Mouse (Mus musculus): ENCODE measurements around the gene Lhx4. TPM values are rescaled to one million over a fixed set of nuclear protein-coding genes. Genes with fewer than 3 reads are reported as not detected.

Gene Lhx4
- polyA plus RNA-seq, 1 experiment from 2014 or later = not detected

GRCm38 (mm10) chr1:155785886-155786285, 34.4 kb upstream of the Lhx4 start:
- no peak for ATAC-seq (ENCODE audit: low read depth)
- H3K9me3 ChIP-seq (replicated peaks; ENCODE audit: control insufficient read depth, low read length) = no peaks in the 10 kb centered on the region; the same call in 1 of the 2 replicates
- peaks cover 26% of the 10 kb centered on the region for H3K36me3 ChIP-seq (ENCODE audit: control insufficient read depth, insufficient read depth)

GRCm38 (mm10) chr1:155784343-155785205, 33.1 kb upstream of the Lhx4 start:
- Histone ChIP-seq H3K27me3 (ENCODE audit: control insufficient read depth, insufficient read depth, low read depth, low read length) (no peaks in the 10 kb centered on the region), H3K4me3 (ENCODE audit: low read depth, low read length) (no peak overlapping the region), H3K9ac (ENCODE audit: low read depth, low read length) (no peak overlapping the region), H3K4me2 (ENCODE audit: low read depth, low read length) (no peak overlapping the region), H3K36me3 (ENCODE audit: control insufficient read depth, insufficient read depth) (peaks cover 26% of the 10 kb centered on the region), H3K27ac (ENCODE audit: low read length) (no peak overlapping the region), H3K9me3 (replicated peaks; ENCODE audit: control insufficient read depth, low read length) (no peaks in the 10 kb centered on the region; the same call in 1 of the 2 replicates), H3K4me1 (ENCODE audit: control insufficient read depth, low read depth, low read length) (peaks cover 2% of the 10 kb centered on the region; the same call in 1 of the 2 replicates)
- 21% methylated on average over 19 of the region's 19 CpGs for WGBS (ENCODE audit: insufficient replicate concordance)
- no peak for ATAC-seq (ENCODE audit: low read depth)

More at GRCm38 (mm10) chr1:155785886-155786285, 34.4 kb upstream of the Lhx4 start:
- Histone ChIP-seq H3K27me3 (ENCODE audit: control insufficient read depth, insufficient read depth, low read depth, low read length) (no peaks in the 10 kb centered on the region), H3K27ac (ENCODE audit: low read length) (no peak overlapping the region), H3K4me1 (ENCODE audit: control insufficient read depth, low read depth, low read length) (peaks cover 2% of the 10 kb centered on the region; the same call in 1 of the 2 replicates), H3K4me2 (ENCODE audit: low read depth, low read length) (no peak overlapping the region), H3K4me3 (ENCODE audit: low read depth, low read length) (no peak overlapping the region), H3K9ac (ENCODE audit: low read depth, low read length) (no peak overlapping the region)
- WGBS (ENCODE audit: insufficient replicate concordance) = 71% methylated on average over 7 of the region's 7 CpGs

GRCm38 (mm10) chr1:155782382-155782781, 30.9 kb upstream of the Lhx4 start:
- no peak for ATAC-seq (ENCODE audit: low read depth)
- Histone ChIP-seq H3K4me2 (ENCODE audit: low read depth, low read length) (no peak overlapping the region), H3K9ac (ENCODE audit: low read depth, low read length) (no peak overlapping the region), H3K36me3 (ENCODE audit: control insufficient read depth, insufficient read depth) (peaks cover 15% of the 10 kb centered on the region), H3K9me3 (replicated peaks; ENCODE audit: control insufficient read depth, low read length) (no peaks in the 10 kb centered on the region), H3K27me3 (ENCODE audit: control insufficient read depth, insufficient read depth, low read depth, low read length) (no peaks in the 10 kb centered on the region), H3K4me1 (ENCODE audit: control insufficient read depth, low read depth, low read length) (peaks cover 2% of the 10 kb centered on the region; the same call in 1 of the 2 replicates), H3K27ac (ENCODE audit: low read length) (no peak overlapping the region), H3K4me3 (ENCODE audit: low read depth, low read length) (no peak overlapping the region)
- WGBS (ENCODE audit: insufficient replicate concordance) = 43% methylated on average over 5 of the region's 5 CpGs

GRCm38 (mm10) chr1:155777641-155778625, 26.4 kb upstream of the Lhx4 start:
- no peaks in the 10 kb centered on the region for H3K27me3 ChIP-seq (ENCODE audit: control insufficient read depth, insufficient read depth, low read depth, low read length)
- no peak overlapping the region for H3K4me2 ChIP-seq (ENCODE audit: low read depth, low read length)
- no peaks in the 10 kb centered on the region for H3K9me3 ChIP-seq (replicated peaks; ENCODE audit: control insufficient read depth, low read length)
- H3K4me1 ChIP-seq (ENCODE audit: control insufficient read depth, low read depth, low read length) = no peaks in the 10 kb centered on the region; the same call in 1 of the 2 replicates
- H3K9ac ChIP-seq (ENCODE audit: low read depth, low read length) = no peak overlapping the region
- WGBS (ENCODE audit: insufficient replicate concordance) = 54% methylated on average over 14 of the region's 14 CpGs
- ATAC-seq (ENCODE audit: low read depth) = peak; percentile 66
- no peak overlapping the region for H3K27ac ChIP-seq (ENCODE audit: low read length)
- H3K4me3 ChIP-seq (ENCODE audit: low read depth, low read length) = no peak overlapping the region
- peaks cover 12% of the 10 kb centered on the region for H3K36me3 ChIP-seq (ENCODE audit: control insufficient read depth, insufficient read depth)

GRCm38 (mm10) chr1:155759167-155759566, 7.7 kb upstream of the Lhx4 start:
- no peaks in the 10 kb centered on the region for H3K36me3 ChIP-seq (ENCODE audit: control insufficient read depth, insufficient read depth)
- no peak overlapping the region for H3K4me2 ChIP-seq (ENCODE audit: low read depth, low read length)
- no peaks in the 10 kb centered on the region for H3K9me3 ChIP-seq (replicated peaks; ENCODE audit: control insufficient read depth, low read length)
- H3K9ac ChIP-seq (ENCODE audit: low read depth, low read length) = no peak overlapping the region
- H3K4me1 ChIP-seq (ENCODE audit: control insufficient read depth, low read depth, low read length) = no peaks in the 10 kb centered on the region
- H3K27ac ChIP-seq (ENCODE audit: low read length) = no peak overlapping the region
- WGBS (ENCODE audit: insufficient replicate concordance) = 68% methylated on average over 12 of the region's 12 CpGs
- ATAC-seq (ENCODE audit: low read depth) = no peak
- no peaks in the 10 kb centered on the region for H3K27me3 ChIP-seq (ENCODE audit: control insufficient read depth, insufficient read depth, low read depth, low read length)
- H3K4me3 ChIP-seq (ENCODE audit: low read depth, low read length) = no peak overlapping the region

GRCm38 (mm10) chr1:155758711-155759110, 7.2 kb upstream of the Lhx4 start:
- WGBS (ENCODE audit: insufficient replicate concordance) = 59% methylated on average over 4 of the region's 4 CpGs
- H3K4me1 ChIP-seq (ENCODE audit: control insufficient read depth, low read depth, low read length) = no peaks in the 10 kb centered on the region
- no peaks in the 10 kb centered on the region for H3K36me3 ChIP-seq (ENCODE audit: control insufficient read depth, insufficient read depth)
- no peak overlapping the region for H3K9ac ChIP-seq (ENCODE audit: low read depth, low read length)
- peaks cover 2% of the 10 kb centered on the region for H3K27me3 ChIP-seq (ENCODE audit: control insufficient read depth, insufficient read depth, low read depth, low read length)
- no peak overlapping the region for H3K4me3 ChIP-seq (ENCODE audit: low read depth, low read length)
- ATAC-seq (ENCODE audit: low read depth) = no peak
- no peak overlapping the region for H3K4me2 ChIP-seq (ENCODE audit: low read depth, low read length)
- H3K9me3 ChIP-seq (replicated peaks; ENCODE audit: control insufficient read depth, low read length) = no peaks in the 10 kb centered on the region
- H3K27ac ChIP-seq (ENCODE audit: low read length) = no peak overlapping the region

GRCm38 (mm10) chr1:155757621-155758020, 6.1 kb upstream of the Lhx4 start:
- peaks cover 11% of the 10 kb centered on the region for H3K27me3 ChIP-seq (ENCODE audit: control insufficient read depth, insufficient read depth, low read depth, low read length)
- H3K36me3 ChIP-seq (ENCODE audit: control insufficient read depth, insufficient read depth) = no peaks in the 10 kb centered on the region
- ATAC-seq (ENCODE audit: low read depth) = no peak
- H3K4me2 ChIP-seq (ENCODE audit: low read depth, low read length) = no peak overlapping the region
- H3K4me1 ChIP-seq (ENCODE audit: control insufficient read depth, low read depth, low read length) = no peaks in the 10 kb centered on the region
- H3K9ac ChIP-seq (ENCODE audit: low read depth, low read length) = no peak overlapping the region
- no peak overlapping the region for H3K4me3 ChIP-seq (ENCODE audit: low read depth, low read length)
- 72% methylated on average over 7 of the region's 7 CpGs for WGBS (ENCODE audit: insufficient replicate concordance)
- H3K9me3 ChIP-seq (replicated peaks; ENCODE audit: control insufficient read depth, low read length) = no peaks in the 10 kb centered on the region
- H3K27ac ChIP-seq (ENCODE audit: low read length) = no peak overlapping the region

GRCm38 (mm10) chr1:155753411-155753810, 1.9 kb upstream of the Lhx4 start:
- H3K27me3 ChIP-seq (ENCODE audit: control insufficient read depth, insufficient read depth, low read depth, low read length) = peaks cover 36% of the 10 kb centered on the region
- WGBS (ENCODE audit: insufficient replicate concordance) = 63% methylated on average over 9 of the region's 9 CpGs

More at GRCm38 (mm10) chr1:155753411-155753810, 1.9 kb upstream of the Lhx4 start:
- Histone ChIP-seq H3K9me3 (replicated peaks; ENCODE audit: control insufficient read depth, low read length) (no peaks in the 10 kb centered on the region), H3K4me2 (ENCODE audit: low read depth, low read length) (no peak overlapping the region), H3K27ac (ENCODE audit: low read length) (no peak overlapping the region), H3K4me3 (ENCODE audit: low read depth, low read length) (no peak overlapping the region), H3K4me1 (ENCODE audit: control insufficient read depth, low read depth, low read length) (no peaks in the 10 kb centered on the region), H3K36me3 (ENCODE audit: control insufficient read depth, insufficient read depth) (no peaks in the 10 kb centered on the region), H3K9ac (ENCODE audit: low read depth, low read length) (no peak overlapping the region)
- ATAC-seq (ENCODE audit: low read depth) = no peak
